Mouse (Mus musculus) lung, adult 2 months (tissue): ENCODE results near the gene Ttll3. TPM values are rescaled to one million over a fixed set of nuclear protein-coding genes. Genes with fewer than 3 reads are reported as not detected.

ENCODE experiments used
- DNase-seq: peaks from one replicate; pipeline ENCODE4 v3.0.0; 2022
- H3K4me1 ChIP-seq: fragments of 200-500 bp; 2 replicates; pipeline ENCODE4 v1.6.1; 2011; ENCODE audit warnings: low read length; ENCODE audit not compliant: control insufficient read depth, insufficient read depth
- H3K4me3 ChIP-seq: fragments of 200-500 bp; replicated peaks from 2 replicates; pipeline ENCODE3; 2011; ENCODE audit warnings: low read depth, mild to moderate bottlenecking, control low read depth, low read length; ENCODE audit errors: extremely low read depth
- CTCF ChIP-seq: fragments of 200-500 bp; IDR thresholded peaks from 2 replicates; pipeline ENCODE4 v1.5.1; 2011; ENCODE audit warnings: mild to moderate bottlenecking, low read length, control low read depth; ENCODE audit not compliant: insufficient read depth
- POLR2A ChIP-seq: fragments of 200-500 bp; IDR thresholded peaks from 2 replicates; pipeline ENCODE4 v1.6.1; 2011; ENCODE audit warnings: low read depth, mild to moderate bottlenecking, control low read depth, low read length, borderline replicate concordance; ENCODE audit errors: extremely low read depth
- WGBS: fragments of 180-500 bp; shearing (Covaris S2); methylation state at CpG from one replicate; pipeline ENCODE4 v1.1.7; 2018; 5-methylcytosine and 5-hydroxymethylcytosine counted together
- polyA plus RNA-seq: library from polyadenylated mRNA; depleted of rRNA; stranded (reverse); fragments of >200 nt; gene quantifications from 2 replicates; pipeline ENCODE4 v1.2.3, GENCODE M21; 2012

Gene Ttll3
- polyA plus RNA-seq, 1 experiment, result 23.1 TPM

GRCm38 (mm10) chr6:113410001-113410400, 20.9 kb downstream of the Ttll3 start:
- WGBS, result 54% methylated on average over 1 of the region's 1 CpGs
- H3K4me3 ChIP-seq, result no peak overlapping the region
- DNase-seq, result no peak
- TF ChIP-seq POLR2A (no peak), CTCF (no peak)
- H3K4me1 ChIP-seq, result no peaks in the 10 kb centered on the region

DNA sequence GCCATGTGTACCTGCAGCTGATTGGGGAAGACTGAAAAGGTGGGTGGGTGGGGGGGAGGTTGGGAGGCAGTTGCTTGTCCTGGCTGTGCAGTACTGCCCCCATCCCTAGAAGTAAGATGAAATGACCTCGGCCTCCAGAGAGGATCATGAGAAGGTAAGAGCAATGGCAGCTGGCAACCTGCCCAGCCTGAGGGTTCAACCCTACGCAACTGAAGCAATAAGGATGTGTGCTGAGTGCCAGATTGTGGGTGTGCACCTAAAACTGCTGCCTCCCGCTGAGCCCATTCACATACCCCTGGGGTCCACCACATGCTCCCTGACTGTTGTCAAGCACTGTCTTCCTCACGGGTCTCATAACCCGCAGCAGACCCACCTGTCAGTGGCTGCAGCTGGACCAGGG, 27.4 kb downstream of the Ttll3 start:
- H3K4me3 ChIP-seq, result no peak overlapping the region
- TF ChIP-seq POLR2A (no peak), CTCF (no peak)
- 68% methylated on average over 5 of the region's 5 CpGs for WGBS
- DNase-seq, result no peak
- peaks cover 6% of the 10 kb centered on the region for H3K4me1 ChIP-seq

- 10% methylated on average over 16 of the region's 16 CpGs for WGBS
- no peak for TF ChIP-seq POLR2A
- TF ChIP-seq CTCF, result no peak
- H3K4me1 ChIP-seq, result peaks cover 6% of the 10 kb centered on the region
- no peak for DNase-seq
- peak overlapping the region; percentile 93 for H3K4me3 ChIP-seq
Measured at GRCm38 (mm10) chr6:113418441-113419198, 29.6 kb downstream of the Ttll3 start.

- H3K4me1 ChIP-seq, result peaks cover 6% of the 10 kb centered on the region
- TF ChIP-seq POLR2A, result peak; percentile 90; the same call in 1 of the 2 replicates
- TF ChIP-seq CTCF, result no peak
- under 1% methylated on average over 25 of the region's 25 CpGs for WGBS
- DNase-seq, result peak; percentile 100
- peak within 1 kb of the TSS; percentile 93 for H3K4me3 ChIP-seq
Measured at GRCm38 (mm10) chr6:113419199-113419587, 30.1 kb downstream of the Ttll3 start, which contains the start of gene Rpusd3. Rpusd3 (minus strand) TSS chr6:113419340.

- no peak for TF ChIP-seq POLR2A
- no peak for TF ChIP-seq CTCF
- no peak overlapping the region for H3K4me3 ChIP-seq
- peaks cover 6% of the 10 kb centered on the region for H3K4me1 ChIP-seq
- 44% methylated on average over 4 of the region's 4 CpGs for WGBS
- DNase-seq, result no peak
Measured at GRCm38 (mm10) chr6:113423000-113423399, 33.9 kb downstream of the Ttll3 start.

DNA sequence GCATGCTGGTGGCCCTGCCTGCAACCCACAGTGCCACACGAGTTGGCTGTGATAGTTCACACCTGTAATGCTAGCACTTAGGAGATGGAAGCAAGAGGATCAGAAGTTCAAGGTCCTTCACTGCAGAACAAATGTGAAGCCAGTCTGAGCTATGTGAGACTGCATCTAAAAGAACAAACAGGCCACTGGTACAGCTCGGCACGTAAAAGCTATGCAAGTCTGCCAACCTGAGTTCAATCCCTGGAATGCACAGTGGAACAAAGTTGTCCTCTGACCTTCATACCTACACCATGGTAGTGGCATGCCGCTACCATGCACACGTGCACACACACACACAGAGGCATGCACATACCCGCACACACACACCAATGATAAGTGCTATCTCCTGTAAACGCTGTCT, 35.1 kb downstream of the Ttll3 start:
- no peak for DNase-seq
- H3K4me1 ChIP-seq, result peaks cover 3% of the 10 kb centered on the region; the same call in 1 of the 2 replicates
- WGBS, result 85% methylated on average over 7 of the region's 7 CpGs
- TF ChIP-seq POLR2A, result no peak
- TF ChIP-seq CTCF, result no peak
- H3K4me3 ChIP-seq, result no peak overlapping the region

- 87% methylated on average over 4 of the region's 4 CpGs for WGBS
- TF ChIP-seq CTCF (no peak), POLR2A (no peak)
- no peak for DNase-seq
- no peak overlapping the region for H3K4me3 ChIP-seq
- H3K4me1 ChIP-seq, result no peaks in the 10 kb centered on the region
Measured at GRCm38 (mm10) chr6:113426696-113427095, 37.6 kb downstream of the Ttll3 start.

GRCm38 (mm10) chr6:113427397-113427796, 38.3 kb downstream of the Ttll3 start:
- 52% methylated on average over 3 of the region's 3 CpGs for WGBS

GRCm38 (mm10) chr6:113428006-113428405, 38.9 kb downstream of the Ttll3 start:
- H3K4me1 ChIP-seq, result no peaks in the 10 kb centered on the region
- no peak for DNase-seq
- no peak overlapping the region for H3K4me3 ChIP-seq
- TF ChIP-seq POLR2A (no peak), CTCF (no peak)
- WGBS, result 84% methylated on average over 16 of the region's 16 CpGs

More at GRCm38 (mm10) chr6:113427397-113427796, 38.3 kb downstream of the Ttll3 start:
- no peak for DNase-seq
- H3K4me3 ChIP-seq, result no peak overlapping the region
- no peak for TF ChIP-seq POLR2A
- peak; percentile 54 for TF ChIP-seq CTCF
- no peaks in the 10 kb centered on the region for H3K4me1 ChIP-seq

- TF ChIP-seq CTCF (no peak), POLR2A (no peak)
- DNase-seq, result no peak
- no peaks in the 10 kb centered on the region for H3K4me1 ChIP-seq
Measured at GRCm38 (mm10) chr6:113429965-113430364, 40.9 kb downstream of the Ttll3 start.

GRCm38 (mm10) chr6:113430846-113431245, 41.8 kb downstream of the Ttll3 start:
- DNase-seq, result no peak
- Histone ChIP-seq H3K4me3 (no peak overlapping the region), H3K4me1 (no peaks in the 10 kb centered on the region)
- TF ChIP-seq POLR2A (no peak), CTCF (no peak)
- 38% methylated on average over 3 of the region's 3 CpGs for WGBS

More at GRCm38 (mm10) chr6:113429965-113430364, 40.9 kb downstream of the Ttll3 start:
- 58% methylated on average over 3 of the region's 3 CpGs for WGBS
- H3K4me3 ChIP-seq, result no peak overlapping the region
